9 mouse cellular contexts compared by ENCODE assay signal in genomic region chr14:75870631-75871030, GRCm38 (mm10). TPM values are rescaled to one million over a fixed set of nuclear protein-coding genes. Genes with fewer than 3 reads are reported as not detected.
DNase-seq lines count a peak whose midpoint lies in the region; ATAC-seq and TF ChIP-seq lines count a peak whose summit lies in the region.
"Had no signal": no experiment of that assay in that cellular context is flagged by ENCODE, and none has a peak within 500 bp of the region (broad histone marks: within the 10 kb centered on the region; RNA-seq: fewer than 3 reads in every experiment).

No protein-coding gene starts in this region.

- no peak for TF ChIP-seq CTCF in G1E (IDR thresholded peaks at IDR 0.05; ENCODE audit: low read depth, low read length)
- peak; percentile 42 for TF ChIP-seq CTCF in liver, adult 2 months (IDR thresholded peaks at IDR 0.05; ENCODE audit: low read depth, low read length)

- no peak overlapping the region for H3K9ac ChIP-seq in hindbrain, embryonic 11.5 days (ENCODE audit: low read depth, low read length)
- no peak overlapping the region for H3K9ac ChIP-seq in liver, adult 2 months (ENCODE audit: low read depth, low read length)
- H3K9ac ChIP-seq: liver, embryonic 13.5 days had no signal

- peaks cover 23% of the 10 kb centered on the region for H3K27me3 ChIP-seq in G1E (ENCODE audit: insufficient read depth, low read length)
- 0 out of 2 replicates have a peak, but pooled peaks cover 2% of the 10 kb centered on the region for H3K27me3 ChIP-seq in hindbrain, embryonic 11.5 days (ENCODE audit: control insufficient read depth, insufficient read depth, low read length)
- no peaks in the 10 kb centered on the region for H3K27me3 ChIP-seq in liver, adult 2 months (ENCODE audit: control insufficient read depth, insufficient read depth, low read length)
- H3K27me3 ChIP-seq: liver, embryonic 13.5 days had no signal

- no peak overlapping the region for H3K27ac ChIP-seq in hindbrain, embryonic 11.5 days (ENCODE audit: low read depth, low read length)
- no peak overlapping the region for H3K27ac ChIP-seq in liver, adult 2 months (replicated peaks; ENCODE audit: insufficient read depth, low read depth, low read length)
- H3K27ac ChIP-seq: liver, embryonic 13.5 days had no signal

- no peaks in the 10 kb centered on the region for H3K36me3 ChIP-seq in G1E (replicated peaks)
- H3K36me3 ChIP-seq in hindbrain, embryonic 11.5 days (ENCODE audit: control insufficient read depth, insufficient read depth, low read length): no peaks in the 10 kb centered on the region
- no peaks in the 10 kb centered on the region for H3K36me3 ChIP-seq in liver, adult 2 months (ENCODE audit: control insufficient read depth, insufficient read depth, low read length)
- H3K36me3 ChIP-seq: liver, embryonic 13.5 days had no signal

- WGBS in hindbrain, embryonic 11.5 days: 22% methylated on average over 7 of the region's 10 CpGs
- 41% methylated on average over 8 of the region's 10 CpGs for whole genome bisulfite sequencing in liver, adult 2 months

- no peak for TF ChIP-seq POLR2A in liver, adult 2 months (IDR thresholded peaks at IDR 0.05; ENCODE audit: extremely low read depth, insufficient read depth, low read length)

- no peak overlapping the region for H3K4me2 ChIP-seq in hindbrain, embryonic 11.5 days (replicated peaks; ENCODE audit: low read depth, low read length)
- H3K4me2 ChIP-seq: liver, embryonic 13.5 days had no signal

- peaks cover 4% of the 10 kb centered on the region for H3K9me3 ChIP-seq in G1E (replicated peaks)
- H3K9me3 ChIP-seq in hindbrain, embryonic 11.5 days (ENCODE audit: control insufficient read depth, low read length): no peaks in the 10 kb centered on the region
- H3K9me3 ChIP-seq: liver, embryonic 13.5 days had no signal

- peak; percentile 25 to 35 for DNase-seq in cerebellum, adult 18-20 months
- no peak for DNase-seq in cerebellum, adult 11-12 months
- DNase-seq in G1E (ENCODE audit: low spot score): peak; percentile 14
- peak; percentile 66 for DNase-seq in embryo, embryonic 9.5 days (ENCODE audit: extremely low spot score)
- peak; percentile 75 for DNase-seq in hindbrain, embryonic 11.5 days (ENCODE audit: low spot score)
- DNase-seq in liver, adult 2 months (ENCODE audit: extremely low read depth, low read depth, low spot score): peak; percentile 30
- DNase-seq in naive thymus-derived CD4-positive, alpha-beta T cell, adult 2 months (ENCODE audit: low read depth): peak; percentile 61
- DNase-seq in urinary bladder, postnatal 36 days (ENCODE audit: low spot score in 2 of 2): no peak
- DNase-seq: liver, embryonic 13.5 days had no signal

- no peaks in the 10 kb centered on the region for H3K79me2 ChIP-seq in liver, adult 2 months (ENCODE audit: control insufficient read depth, insufficient read depth, low read length)

- no peak for ATAC-seq in G1E (ENCODE audit: extremely low read depth, insufficient number of reproducible peaks, low FRiP score, poor library complexity, severe bottlenecking)
- peak; percentile 59; the same call in 1 of the 2 replicates for ATAC-seq in hindbrain, embryonic 11.5 days (ENCODE audit: low FRiP score)

- no peak overlapping the region for H3K4me3 ChIP-seq in G1E (ENCODE audit: low read depth, low read length)
- H3K4me3 ChIP-seq in hindbrain, embryonic 11.5 days (ENCODE audit: low read depth, low read length): no peak overlapping the region
- H3K4me3 ChIP-seq in liver, adult 2 months (ENCODE audit: insufficient read depth, low read depth, low read length): no peak overlapping the region
- H3K4me3 ChIP-seq: liver, embryonic 13.5 days had no signal

- no peaks in the 10 kb centered on the region for H3K4me1 ChIP-seq in G1E (ENCODE audit: insufficient read depth, low read depth, low read length)
- no peaks in the 10 kb centered on the region for H3K4me1 ChIP-seq in hindbrain, embryonic 11.5 days (replicated peaks; ENCODE audit: control insufficient read depth, insufficient read depth, low read length)
- peaks cover 5% of the 10 kb centered on the region for H3K4me1 ChIP-seq in liver, adult 2 months (ENCODE audit: control insufficient read depth, insufficient read depth, low read length)
- H3K4me1 ChIP-seq: liver, embryonic 13.5 days had no signal

RNA-seq across cellular contexts. Expression of gene Tpt1, which starts 25.7 kb away (rescaled TPM):
- 2,208 and 2,341 TPM in 2 replicates for total RNA-seq in G1E (2014; fragmentation: Nextera tagmentation)
- 819 and 896 TPM in 2 replicates for total RNA-seq in G1E (2017)
- 1,947 and 1,988 TPM in 2 replicates for polyA plus RNA-seq in G1E (2012)
- polyA plus RNA-seq in hindbrain, embryonic 11.5 days (2014; fragmentation: Nextera tagmentation; extraction: Ambion mirVana): 1,005 and 1,072 TPM in 2 replicates
- total RNA-seq in liver, adult 2 months (2014; rRNA removed): 1,382 and 1,429 TPM in 2 replicates
- polyA plus RNA-seq in liver, adult 2 months (2012; rRNA removed): 1,392 and 1,422 TPM in 2 replicates

Comparison
In these comparisons a context has a peak if more than half of its experiments do, and no peak if none do; other contexts are left out.
1. DNase-seq: peak in cerebellum, adult 18-20 months (2 of 2), G1E (single experiment), embryo, embryonic 9.5 days (single experiment), hindbrain, embryonic 11.5 days (single experiment), liver, adult 2 months (single experiment) and naive thymus-derived CD4-positive, alpha-beta T cell, adult 2 months (single experiment); none in cerebellum, adult 11-12 months (single experiment) and urinary bladder, postnatal 36 days (0 of 2).